Mouse (Mus musculus) thymus, postnatal 25 days (tissue): ENCODE data around the gene Fbln2.
"Not testable (repeated sequence)": the region's sequence is repeated elsewhere in the genome, so short reads cannot be mapped to it uniquely, and the experiment has no call there.

Experiments used
- DNase-seq: peaks from one replicate; pipeline ENCODE4 v3.0.0; 2022

Gene Fbln2

DNA sequence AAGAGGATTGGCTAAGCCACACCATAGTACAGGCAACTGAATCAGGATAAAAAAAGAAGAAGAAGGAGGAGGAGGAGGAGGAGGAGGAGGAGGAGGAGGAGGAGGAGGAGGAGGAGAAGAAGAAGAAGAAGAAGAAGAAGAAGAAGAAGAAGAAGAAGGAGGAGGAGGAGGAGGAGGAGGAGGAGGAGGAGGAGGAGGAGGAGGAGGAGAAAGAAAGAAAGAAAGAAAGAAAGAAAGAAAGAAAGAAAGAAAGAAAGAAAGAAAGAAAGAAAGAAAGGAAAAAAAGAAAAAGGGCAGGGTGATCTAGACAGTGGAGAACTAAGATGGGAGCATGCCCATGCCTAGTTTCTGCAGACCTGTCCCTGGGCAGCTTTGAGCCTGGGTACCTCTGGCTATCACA, at the start of gene Fbln2:
Gene Fbln2, plus strand, starts transcription at position 301 of the 400 bp plus-strand sequence.
- DNase-seq = not testable (repeated sequence)

DNA sequence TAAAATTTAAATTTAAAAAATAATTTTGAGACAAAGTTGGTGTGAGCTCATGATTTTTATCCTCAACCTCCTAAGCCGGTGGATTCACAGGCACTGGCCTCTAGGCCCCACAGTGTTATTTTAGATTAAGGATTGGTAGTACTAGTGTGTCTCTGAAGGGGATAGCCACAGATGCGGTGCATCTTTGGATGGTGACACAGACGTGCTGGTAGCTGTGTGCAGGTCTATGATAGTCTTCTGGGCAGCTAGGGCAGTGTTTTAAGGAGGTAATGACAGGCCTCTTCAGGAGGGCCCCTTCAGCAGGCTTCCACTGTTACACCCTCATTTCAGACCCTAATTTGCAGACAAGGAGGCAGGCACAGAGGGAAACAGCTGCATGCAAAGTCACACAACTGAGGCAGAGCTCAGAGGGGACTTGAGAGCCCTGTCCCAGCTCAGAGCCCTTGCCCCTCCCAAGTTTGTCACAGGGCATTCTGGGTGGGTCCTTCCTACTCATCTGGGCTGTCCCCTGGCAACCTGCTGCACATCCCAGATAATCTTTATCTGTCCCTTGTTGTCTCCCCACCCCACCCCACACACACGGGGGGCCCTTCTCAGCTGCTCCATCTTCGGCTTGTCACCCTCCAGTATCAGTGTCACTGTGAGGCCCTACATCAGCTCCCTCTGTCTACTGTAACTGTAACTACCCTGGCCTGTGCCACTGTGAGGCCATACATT, 48.9 kb upstream of the Fbln2 start:
- DNase-seq = no peak

DNA sequence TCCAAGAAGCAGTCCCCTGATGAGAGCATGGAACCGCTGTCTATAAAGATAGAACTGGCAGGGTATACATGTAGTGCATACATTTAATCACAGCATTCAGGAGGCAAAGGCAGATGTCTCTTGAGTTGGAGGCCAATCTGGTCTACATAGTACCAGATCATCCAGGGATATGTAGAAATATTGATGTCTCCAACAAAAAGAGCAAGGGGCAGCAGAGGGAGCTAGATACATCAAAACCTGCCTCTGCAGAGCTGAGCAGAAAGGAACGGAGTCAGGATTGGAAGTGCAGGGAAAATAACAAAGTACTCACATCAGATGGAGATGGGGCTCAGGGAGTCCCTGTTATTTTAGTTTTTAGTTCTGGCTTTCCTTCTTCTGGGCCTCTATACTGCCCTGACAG, 47.7 kb upstream of the Fbln2 start:
- no peak for DNase-seq

DNA sequence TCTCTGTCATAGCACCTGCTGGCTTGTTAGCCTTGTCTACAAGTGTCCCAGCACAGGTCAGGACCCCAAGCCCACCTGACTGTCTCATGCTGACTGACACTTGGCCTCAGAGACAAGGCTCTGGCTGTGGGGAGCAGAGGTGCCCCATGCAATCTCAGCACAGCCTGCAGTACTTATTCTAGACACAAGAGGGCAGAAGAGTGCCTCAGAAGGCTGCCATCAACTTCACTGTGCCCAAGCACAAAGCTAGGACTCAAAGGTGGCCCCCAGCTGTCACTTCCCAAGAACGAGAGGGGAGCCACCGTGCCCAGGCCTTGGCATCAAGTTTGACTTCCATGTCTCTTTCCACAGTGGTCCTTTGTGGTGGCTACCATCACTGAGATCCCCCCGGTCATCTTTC, 47.0 kb upstream of the Fbln2 start:
- peak; percentile 73 for DNase-seq

DNA sequence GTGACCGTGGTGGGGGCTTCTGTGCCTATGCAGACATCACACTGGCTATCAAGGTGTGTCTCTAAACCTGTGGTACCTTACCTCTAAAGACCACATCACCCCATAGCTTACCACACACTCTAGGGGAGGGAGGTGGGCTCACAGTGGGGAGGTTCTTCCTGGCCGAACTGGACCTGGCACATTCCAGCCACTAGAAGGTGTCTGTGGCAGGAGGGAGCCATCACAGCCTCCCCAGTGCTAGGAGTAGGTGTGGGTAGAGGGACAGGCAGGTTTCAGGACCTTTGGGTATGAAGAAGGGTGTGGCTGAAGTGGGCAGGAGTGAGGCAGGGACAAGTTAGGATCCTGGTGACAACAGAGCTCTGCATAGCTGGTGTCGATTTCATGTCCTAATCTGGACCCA, 44.4 kb upstream of the Fbln2 start:
- no peak for DNase-seq

DNA sequence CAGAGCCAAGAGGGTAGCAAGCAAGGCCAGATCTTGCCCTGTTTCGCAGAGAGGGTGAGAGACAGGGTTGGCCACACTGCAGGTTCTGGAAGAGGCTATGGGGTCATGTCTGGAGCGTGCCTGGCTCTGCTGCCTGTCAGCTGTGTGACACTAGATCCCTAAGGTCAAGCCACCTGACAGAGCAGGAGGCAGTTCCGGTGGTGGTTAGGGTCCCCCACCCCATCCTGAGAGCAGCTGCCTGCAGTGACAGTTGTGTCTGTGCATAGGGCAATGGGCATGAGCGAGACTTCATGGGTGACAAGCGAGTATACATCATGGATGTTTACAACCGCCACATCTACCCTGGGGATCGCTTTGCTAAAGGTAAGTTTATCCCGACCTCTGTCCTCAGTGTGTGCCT, 43.1 kb upstream of the Fbln2 start:
- no peak for DNase-seq

DNA sequence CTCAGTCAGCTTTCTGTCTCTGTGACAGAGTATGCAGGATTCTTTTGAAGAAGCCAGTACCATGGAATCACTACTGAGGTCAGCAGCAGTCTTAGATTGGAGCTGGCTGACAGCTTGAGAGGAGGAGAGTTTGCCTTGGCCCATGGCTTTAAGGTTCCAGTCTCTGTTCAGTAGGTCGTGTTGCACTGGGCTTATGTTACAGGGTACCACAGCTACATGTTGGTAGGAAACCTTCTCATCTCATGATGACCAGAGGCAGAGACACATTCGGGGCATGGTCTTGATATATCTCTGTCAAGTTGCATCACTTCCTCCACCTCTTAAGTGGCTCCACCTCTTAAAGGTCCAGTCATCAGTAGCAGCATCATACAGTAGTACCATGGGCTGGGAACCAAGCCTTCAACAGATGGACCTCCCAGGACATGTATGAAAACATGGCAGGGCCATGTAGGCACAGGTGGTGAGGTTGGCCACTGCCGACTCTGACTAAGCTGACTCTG, 40.8 kb upstream of the Fbln2 start:
- DNase-seq = no peak

DNA sequence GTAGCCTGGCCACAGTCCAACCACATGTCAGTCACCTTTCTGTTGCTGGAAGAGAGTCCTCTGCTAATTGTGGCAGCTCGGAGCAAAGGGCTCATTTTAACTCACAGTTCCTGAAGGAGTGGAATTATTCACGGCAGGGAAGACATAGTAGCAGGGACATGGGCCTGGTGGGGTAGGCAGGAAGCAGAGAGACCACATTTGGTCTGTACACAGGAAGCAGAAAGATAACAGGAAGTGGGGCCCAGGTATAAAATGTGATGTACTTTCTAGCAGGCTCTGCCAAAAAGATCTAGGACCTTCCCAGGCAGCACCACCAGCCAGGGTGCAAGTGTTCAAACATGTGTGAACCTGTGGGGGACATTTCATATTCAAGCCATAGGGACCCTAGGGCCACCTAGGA, 39.9 kb upstream of the Fbln2 start:
- no peak for DNase-seq

DNA sequence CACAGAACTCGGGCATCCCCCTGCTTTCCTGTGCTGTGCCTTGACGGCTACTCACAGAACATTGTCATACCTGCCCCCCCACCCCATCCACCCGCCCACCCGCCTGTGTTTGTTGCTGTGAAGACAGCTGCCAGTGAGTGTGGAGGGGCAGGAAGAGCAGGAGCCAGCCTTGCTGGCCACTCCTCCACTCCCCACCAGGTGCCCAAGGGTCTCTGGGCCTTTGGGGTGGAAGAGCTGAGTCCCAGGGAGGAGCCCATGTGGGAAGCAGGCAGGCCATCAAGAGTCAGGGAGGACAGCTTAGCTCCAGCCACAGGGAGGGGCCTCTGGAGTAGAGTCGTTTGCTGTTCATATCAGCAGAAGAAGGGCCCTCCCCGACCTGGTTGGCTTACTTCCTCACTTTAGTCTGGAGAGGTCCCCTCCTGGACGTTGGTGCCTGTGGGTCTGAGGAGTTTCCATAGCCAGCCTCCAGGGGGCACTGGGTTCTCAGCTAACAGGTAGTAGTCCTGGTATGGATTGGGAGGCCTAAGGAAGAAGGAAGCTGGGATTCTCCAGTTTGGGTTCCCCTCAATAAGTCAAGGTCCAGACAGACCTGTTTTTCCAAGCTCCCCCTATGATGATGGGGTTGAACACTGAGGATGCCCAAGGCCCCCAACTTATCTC, 38.9 kb upstream of the Fbln2 start:
- DNase-seq = peak; percentile 25

DNA sequence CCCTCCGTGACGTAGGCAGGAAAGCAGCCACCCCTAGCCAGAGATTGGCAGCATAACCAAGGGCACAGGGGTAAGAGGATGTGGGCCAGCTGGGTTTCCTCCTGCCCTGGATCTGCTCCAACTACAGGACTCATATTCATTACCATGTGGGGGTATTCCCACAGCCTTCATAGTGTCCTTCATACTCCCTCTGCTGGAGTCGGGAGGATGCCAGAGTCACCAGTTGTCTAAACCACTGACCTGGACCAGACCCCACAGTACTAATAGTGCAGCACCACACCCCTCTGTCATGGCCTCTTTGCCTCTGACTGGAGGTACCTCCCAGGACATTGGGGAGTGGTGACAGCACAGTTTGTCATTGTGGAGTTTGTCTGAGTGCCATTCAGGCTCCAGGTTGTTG, 38.0 kb upstream of the Fbln2 start:
- DNase-seq = no peak

DNA sequence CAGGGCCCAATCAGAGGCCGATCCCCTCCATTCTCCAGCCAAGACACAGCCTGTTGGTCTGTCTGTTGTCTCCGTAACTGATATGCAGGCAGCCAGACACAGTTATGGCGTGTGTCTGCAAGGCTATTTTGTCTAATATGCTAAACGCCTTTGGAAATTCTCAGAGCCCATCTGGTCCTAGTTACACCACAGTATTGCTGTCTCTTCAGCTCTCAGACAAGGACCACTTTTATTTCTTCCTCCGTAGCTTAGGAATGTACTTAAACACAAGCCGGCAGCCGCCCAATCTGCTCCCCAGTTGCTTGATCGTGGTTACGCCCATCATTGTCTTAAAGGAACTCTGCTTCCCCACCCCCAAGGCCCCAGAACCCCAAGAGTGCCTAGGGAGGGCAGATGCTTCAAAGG, 31.5 kb upstream of the Fbln2 start:
- DNase-seq = no peak

DNA sequence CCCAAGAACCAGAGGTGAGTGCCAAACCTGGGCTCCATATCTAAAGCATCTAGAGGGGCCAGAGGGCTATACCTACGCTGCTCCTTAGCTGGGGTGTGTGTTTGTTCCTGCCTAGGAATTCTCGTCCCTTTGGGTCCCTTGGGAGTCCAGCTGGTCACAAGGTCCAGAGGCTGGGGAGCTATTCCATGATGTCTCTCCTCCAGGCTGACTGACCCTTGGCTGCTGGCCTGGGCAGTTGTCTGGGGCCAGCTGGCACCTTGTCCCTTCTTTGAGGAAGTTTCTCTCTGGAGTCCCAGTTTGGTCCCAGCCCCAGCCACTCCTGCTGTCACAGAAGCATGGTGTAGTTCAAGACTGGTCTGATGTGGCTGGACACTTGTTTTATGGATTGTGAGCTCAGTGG, 30.9 kb upstream of the Fbln2 start:
- no peak for DNase-seq

DNA sequence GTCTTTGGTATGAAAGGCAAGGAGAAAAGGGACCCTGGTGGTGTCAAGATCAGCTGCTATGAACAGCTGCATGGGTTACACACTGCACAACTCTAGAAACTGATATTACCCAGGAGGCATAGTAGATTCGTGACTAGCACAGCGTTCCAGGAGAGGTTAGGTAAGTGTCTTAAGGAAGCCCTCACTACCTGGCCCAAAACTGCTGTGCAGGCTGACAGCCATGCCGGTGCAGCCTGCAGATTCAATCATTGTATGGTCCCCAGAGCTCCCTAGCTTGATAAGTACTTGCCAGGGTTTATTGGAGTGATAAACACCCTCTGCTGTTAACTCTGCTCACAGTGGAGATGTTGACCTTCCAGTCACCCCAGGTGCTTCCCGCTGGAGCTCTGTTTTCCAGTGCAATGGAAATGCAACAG, 30.2 kb upstream of the Fbln2 start:
- no peak for DNase-seq

DNA sequence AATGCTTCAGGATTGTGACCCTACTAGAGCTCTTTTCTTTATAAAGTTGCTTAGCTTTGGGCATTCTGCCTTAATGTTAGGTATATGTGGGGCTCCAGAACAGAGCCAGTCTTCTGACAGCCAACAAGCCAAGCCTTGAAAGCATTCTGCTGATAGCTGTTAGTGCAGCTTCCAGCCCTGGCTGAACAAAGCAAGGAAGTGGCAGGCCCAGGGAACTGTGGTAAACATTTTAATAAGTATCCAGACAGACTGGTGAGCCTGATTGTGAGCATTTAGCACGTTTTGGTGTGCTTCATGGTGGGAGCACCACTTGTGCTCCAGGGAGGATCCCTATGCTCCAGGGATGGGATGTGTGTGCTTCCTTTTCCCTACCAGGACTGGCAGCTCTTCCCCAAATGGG, 29.2 kb upstream of the Fbln2 start:
- DNase-seq = no peak

DNA sequence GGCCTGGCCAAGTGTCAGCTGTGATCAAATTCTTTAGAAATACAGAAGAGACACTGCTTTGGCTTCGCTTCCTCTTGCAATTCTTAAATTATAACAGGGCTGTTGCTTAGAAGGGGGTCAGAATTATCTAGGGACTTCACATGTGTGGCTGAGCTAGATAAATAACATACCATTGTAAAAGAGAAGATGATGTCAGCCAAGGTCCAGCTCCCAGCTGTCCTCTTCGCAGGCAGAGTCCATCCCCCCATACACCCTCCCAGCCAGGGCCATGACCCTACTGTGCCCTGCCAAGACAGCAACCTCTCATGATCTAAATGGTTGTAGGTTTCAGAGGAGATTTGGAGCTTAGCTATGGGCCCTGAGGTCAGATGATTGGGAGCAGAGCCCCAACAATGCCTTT, 28.3 kb upstream of the Fbln2 start:
- no peak for DNase-seq

DNA sequence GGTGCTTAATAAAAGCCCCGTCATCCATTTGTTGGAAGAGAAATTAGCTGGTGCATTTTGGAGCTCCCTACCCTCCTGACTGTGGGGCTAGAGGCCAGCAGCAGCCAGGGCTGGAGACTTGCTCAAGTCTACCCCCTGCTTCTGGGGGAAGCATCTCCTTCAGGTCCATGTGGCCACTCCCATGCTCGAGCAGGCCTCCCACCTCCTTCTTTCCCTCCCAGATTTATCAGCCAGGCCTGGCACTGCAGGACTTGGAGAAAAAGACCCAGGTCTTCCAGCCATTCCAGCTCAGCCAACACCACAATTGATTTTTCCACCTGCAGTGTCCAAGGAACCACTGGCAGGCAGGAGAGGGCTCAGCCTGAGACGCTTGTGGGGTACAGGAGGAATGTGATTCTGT, 27.5 kb upstream of the Fbln2 start:
- no peak for DNase-seq

DNA sequence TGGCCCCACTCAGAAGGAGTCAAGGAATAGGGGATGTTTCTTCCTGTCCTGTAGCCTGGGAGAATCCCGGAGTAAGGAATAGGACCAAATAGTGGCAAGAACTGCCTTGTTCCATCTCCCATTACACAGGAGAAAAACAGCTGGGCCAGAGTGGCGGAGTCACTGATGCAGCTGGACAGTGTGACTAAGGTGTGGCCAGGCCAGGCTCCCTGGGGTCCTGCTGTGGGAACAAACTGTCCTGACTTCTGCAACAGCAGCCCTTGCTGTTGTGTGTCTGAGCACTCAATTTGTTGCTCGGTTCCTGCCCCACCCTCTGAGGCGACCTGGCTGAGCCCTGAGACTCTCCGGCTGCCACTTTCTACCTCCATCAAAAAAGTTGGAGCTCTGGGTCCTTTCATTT, 26.8 kb upstream of the Fbln2 start:
- DNase-seq = no peak

DNA sequence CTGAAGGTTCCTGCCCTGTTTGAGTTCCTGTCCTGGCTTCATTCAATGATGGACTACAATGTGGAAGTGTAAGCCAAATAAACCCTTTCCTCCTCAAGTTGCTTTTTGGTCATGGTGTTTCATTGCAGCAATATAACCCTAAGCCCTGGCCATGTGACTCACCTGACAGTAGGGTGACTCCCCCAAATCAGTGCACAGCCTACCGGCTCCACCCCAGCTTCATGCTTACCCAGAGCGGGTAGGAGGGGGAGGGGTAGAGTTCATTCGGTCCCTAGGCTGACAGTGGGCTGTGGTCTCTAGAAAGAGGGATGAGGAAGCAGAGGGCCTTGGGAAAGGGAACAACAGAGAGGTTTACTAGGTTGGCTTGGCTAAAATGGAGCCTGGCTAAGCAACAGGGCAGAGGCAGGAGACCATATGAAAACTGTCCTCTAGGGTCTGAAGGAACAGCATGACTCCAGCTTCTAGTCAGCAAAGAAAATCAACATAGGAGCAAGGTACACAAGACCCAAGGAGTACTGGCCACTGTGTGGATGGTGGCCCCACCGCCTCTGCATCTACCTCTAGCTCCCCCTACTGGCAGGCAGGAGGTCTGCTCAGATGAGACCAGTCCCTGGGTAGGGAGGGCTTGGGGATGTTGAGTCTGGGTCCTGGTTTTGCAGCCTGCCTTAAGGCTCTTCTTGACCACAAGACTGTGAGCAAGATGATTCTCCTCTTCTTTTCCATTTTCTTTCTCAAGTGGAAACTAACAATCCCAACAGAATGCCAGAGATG, 25.9 kb upstream of the Fbln2 start:
- peak; percentile 28 for DNase-seq

DNA sequence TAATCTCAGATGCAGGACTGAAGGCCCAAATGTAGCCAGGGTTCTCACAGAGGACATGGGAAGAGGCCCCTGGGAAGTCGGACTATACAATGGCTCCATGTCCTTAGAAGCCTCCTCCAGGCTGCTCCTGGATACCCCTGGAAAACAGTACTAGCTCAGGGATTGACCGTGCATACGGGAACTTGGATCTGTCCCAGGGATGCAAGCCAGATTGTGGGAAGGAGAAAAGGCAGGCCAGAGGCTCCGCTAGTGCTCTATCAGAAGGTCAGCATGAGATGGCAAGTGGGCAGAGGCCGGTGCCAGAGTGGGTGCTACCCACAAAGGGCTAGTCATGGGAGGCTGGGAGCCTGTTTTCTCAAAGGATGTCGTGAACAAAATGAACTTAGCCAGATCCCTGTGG, 25.3 kb upstream of the Fbln2 start:
- DNase-seq = no peak

DNA sequence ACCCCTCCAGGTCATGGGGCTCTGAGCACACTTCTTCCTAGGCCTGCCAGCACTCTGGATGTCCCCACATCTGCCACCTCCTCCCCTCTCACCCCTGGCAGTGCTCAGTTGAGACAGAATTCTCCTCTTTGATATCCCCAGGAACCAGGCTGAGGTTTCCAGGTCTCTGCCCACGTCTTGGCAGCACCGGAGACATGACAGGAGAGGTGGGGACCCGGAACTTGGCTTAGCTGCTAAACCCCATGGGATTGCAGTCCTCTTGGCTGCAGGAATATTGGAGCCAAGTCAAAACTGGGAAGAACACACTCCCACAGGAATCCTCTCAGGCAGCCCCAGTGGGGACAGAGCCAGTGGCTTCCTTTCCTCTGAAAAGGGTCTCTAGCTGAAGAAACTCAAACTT, 24.4 kb upstream of the Fbln2 start:
- DNase-seq = no peak

DNA sequence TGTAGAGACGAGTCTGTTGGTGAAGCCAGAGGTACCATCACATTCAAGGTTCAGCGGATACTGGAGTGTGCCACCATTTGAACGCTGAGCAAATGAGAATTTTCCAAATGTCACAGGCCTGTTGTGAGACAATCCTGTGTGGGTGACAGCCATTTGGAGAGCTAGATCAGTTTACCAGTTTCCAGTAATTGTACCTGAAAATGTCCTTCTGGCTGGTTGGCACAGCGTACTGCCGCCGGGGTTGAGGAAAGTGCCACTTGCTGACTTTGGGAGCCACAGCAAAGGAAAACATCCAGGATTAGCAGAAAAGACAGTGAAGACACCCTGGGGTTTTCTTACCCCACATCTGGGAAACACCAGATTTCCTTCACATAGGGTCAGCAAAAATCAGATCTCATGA, 22.3 kb upstream of the Fbln2 start:
- no peak for DNase-seq

DNA sequence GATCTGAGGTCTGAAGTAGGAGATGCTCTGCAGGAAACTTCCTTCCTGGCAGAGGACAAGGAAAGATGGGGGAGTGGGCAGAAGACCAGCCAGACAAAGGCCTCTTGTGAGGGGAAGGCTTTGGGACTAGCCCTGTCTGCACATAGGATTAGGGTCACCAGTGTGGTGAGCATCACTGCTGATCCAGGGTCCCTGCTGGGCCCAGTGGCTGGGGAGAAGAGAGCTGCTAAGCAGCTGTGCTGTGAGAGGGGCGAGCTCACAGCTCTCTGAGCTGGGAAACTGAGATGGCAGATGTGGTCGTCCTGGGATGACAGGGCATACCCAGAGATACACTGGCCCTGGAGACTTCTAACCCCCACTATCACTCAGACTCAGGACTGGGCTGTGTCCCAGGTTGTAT, 20.8 kb upstream of the Fbln2 start:
- DNase-seq = no peak

DNA sequence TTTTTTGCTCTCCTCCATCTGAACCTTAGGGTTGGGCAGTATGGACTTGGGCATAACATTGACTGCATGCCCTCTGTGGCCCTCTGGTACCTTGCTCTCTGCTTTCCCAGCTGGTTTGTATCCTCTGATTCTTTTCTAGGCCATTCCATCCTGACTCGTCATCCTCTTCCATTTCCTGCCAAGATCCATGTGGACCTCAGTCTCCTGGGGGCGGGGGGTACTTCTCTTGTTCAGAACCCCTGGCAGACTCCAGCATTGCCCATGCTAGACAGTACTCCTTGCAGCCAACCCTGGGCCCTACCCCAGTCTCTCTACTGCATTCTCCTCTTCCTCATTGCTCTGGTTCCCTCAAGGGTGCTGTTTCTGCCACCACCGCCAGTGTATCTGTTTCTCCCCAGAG, 19.8 kb upstream of the Fbln2 start:
- no peak for DNase-seq
